Mouse (Mus musculus): ENCODE results near the gene Grin2d.

GRCm38 (mm10) chr7:45800001-45800400 lies 78.2 kb downstream of the Grin2d start:
- TF ChIP-seq CTCF (IDR thresholded peaks at IDR 0.05) (no peak), EP300 (IDR thresholded peaks at IDR 0.05) (no peak)

All from lung, postnatal 0 days (tissue).